Mouse (Mus musculus): Measurements from ENCODE around the gene Spg7.

The Spg7 gene

DNA sequence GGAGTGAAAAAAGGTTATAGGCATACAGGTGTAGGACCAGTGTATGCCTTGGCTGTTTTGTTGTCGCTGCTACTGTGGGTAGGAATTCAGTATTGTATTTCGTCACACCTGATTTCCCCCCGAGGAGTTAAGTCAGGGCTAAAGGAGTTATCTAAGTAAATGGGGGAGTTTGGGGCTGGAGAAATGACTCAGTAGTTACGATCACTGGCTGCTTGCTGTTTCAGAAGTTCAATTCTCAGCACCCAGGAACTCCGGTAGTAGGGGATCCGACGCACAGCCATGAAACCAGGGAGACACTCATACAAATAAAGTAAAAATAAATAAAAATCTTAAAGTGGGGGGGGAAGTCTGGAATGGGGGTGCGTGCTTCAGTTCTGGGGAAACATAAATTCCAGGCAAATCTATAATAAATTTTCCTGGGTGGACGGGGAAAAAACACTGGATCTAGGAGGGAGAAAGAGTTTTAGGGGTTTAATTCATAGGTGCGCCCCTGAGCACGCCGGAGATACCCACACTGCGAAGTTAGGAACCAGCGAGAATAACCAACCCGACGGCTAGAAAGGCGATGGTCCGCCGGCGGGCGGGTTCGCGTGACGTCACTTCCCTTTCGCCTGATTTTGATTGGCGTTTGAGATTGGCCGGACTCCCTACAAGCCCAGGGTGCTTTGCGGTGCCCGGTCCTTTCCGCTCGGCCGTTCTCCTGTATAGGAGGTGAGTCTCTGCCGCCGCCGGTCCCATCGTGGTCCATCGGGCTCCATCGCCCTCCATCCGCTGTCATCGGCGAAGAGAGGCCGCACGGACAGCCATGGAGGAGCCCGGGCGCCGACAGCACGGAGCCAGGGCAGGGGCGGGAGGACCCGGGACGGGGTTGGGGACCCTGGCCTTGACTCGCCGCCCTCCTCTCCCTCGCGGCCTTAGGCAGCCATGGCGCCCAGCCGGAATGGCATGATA, 39.3 kb downstream of the Spg7 start, which contains the start of gene Rpl13:
Gene Rpl13 (plus strand): TSS at position 616 of the 951 bp plus-strand sequence.
- DNase-seq = peak; percentile 97

DNA sequence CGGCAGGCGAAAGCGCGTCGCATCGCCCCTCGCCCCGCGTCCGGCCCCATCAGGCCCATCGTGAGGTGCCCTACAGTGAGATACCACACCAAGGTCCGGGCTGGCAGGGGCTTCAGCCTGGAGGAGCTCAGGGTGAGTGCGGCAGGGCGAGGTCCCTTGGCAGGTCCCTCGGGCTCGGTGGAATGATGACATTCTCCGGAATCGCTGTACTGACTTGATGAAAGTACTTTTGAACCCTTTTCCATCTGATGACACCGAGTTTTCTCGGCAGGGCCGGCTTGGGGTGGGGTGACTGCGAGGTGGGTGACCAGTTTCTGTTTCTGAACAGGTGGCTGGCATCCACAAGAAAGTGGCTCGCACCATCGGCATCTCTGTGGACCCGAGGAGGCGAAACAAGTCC, 40.1 kb downstream of the Spg7 start:
- DNase-seq = peak; percentile 25

DNA sequence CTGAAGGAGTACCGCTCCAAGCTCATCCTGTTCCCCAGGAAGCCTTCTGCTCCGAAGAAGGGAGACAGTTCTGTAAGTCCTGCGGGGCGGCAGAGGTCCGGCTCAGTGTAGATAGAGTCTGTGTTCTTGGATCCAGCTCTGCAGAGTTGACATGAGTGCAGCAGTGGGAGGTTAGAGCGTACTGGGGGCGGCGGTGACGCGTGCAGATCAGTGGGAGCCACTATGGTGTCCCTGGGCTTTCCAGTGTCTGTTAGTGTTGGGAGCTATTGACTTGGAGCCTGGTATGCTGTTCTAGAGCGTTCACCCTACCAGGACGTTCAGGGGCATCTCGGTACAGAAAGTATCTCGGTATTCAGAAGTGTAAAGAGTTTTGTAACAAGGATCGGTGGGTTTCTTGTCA, 40.5 kb downstream of the Spg7 start:
- no peak for DNase-seq

DNA sequence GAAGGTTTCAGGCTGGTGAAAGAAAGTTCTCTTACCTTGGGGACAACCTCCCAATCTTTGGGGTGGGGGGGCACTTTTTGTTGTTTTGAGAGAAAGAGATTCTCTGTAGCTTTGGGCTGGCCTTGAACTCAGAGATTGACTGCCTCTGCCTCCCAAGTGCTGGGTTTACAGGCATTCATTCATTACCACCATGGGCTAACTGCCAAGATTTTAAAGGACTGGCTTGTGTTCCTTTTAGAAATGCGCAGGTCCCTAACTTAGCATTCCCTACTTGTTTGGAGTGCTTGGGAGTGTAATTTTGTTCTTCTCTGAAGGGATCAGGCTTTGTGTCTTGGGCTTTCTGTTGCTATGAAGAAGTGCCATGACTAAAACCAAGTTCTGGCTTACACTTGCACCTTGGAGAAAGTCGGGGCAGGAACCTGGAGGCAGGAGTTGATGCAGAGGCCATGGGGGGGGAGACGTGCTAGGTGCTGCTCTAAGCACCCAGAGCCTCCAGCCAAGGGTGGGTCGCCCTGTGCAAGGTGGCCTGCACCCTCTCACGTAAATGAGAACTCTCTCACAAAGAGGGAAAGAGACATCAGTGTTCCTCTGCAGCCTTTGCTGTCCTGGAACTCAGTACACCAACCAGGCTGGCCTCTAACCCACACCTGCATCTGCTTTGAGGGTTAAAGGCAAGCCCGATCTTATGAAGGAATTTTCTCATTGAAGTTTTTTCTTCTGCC, 41.5 kb downstream of the Spg7 start:
- DNase-seq = no peak

DNA sequence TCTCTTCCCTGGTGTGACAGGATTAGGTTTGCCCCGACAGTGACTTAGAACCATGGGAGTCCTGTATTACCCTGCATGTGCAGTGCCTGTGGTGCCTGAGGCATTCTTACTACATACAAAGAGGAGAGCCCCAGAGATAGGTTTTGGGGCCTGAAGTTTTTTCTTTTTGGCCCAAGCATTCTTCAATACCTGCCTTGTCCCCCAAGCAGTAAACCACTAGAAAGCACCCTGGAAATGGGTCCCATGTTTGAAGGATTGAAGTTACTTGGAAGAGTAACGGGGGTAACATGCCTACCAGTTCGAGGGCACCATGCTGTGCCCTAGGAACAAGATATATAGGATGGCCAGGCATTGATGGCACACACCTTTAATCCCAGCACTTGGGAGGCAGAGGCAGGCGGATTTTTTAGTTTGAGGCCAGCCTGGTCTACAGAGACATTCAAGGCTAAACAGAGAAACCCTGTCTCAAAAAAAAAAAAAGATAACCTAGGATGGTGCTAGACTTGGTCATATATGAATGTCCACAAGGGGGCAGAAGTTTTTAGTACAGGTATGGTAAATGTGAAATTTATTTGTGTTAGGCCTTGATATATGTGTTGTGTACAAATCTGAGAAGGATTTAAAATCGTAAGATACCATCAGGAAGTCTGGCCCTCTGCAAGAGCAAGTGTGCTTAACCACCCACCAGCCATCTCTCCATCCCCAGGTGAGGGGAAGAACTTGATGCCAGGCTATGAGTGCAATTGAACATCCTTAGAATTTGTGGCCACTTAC, 43.0 kb downstream of the Spg7 start:
- no peak for DNase-seq

DNA sequence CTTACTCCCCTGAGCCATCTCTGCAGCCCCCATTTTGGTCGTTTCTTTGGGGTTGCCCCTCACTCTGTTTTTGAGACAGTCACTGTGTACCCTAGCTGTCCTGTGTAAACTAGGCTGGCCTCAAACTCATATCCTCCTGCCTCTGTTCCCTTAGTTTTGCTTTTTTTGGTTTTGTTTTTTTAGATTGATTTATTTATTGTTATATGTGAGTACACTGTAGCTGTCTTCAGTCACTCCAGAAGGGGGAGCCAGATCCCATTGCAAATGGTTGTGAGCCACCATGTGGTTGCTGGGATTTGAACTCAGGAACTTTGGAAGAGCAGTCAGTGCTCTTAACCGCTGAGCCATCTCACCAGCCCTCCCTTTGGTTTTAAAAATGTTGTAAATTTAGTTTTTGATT, 43.8 kb downstream of the Spg7 start:
- no peak for DNase-seq

DNA sequence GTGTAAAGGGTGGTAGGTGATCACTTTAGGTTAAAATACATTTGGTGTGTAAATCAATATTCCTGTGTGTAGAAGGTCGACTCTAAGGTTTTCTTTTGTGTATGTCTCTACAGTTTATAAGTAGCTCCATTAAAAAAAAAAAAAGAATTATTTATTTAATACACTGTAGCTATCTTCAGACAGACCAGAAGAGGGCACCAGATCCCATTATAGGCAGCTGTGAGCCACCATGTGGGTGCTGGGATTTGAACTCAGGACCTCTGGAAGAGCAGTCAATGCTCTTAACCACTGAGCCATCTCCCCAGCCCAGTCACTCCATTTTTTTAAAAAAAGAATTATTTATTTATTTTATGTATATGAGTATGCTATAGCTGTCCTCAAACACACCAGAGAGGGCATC, 45.3 kb downstream of the Spg7 start:
- no peak for DNase-seq

DNA sequence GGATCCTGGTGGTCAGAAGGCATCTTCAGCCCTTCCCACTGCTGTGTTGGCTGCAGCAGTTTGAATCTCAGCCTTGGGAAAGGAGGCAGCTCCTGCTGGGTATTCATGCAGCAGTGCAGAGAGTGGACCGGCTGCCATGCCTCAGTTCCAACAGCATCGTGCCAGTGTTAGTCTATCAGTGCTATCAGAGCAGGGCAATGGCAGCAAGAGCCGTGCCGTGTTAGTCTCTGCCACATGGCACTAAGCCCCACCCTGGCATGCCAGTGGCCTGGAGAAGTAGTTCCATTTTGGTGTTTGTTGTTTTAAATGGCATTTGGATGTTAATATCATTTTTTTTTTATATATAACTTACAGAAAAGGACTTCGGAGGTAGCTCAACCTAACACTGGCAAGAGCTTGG, 46.2 kb downstream of the Spg7 start:
- no peak for DNase-seq

DNA sequence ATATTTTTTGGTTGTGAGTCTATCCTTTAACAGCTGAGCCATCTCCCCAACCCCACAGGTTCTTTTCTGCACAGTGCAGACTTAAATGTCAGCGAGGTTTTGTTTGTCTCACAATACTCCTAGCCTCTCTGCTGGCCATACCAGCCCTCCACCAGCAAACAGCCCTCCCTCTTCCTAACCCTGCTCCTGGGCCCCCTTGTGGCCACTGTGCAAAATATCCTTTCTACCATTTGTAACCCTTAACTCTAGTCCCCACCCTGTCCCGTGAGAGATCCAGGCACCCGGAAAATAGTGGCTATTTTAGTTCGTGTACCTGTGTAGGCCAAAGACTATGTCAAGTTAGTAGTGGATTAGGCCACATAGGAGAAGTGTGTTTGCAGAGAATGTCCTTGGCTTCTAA, 47.9 kb downstream of the Spg7 start:
- no peak for DNase-seq

DNA sequence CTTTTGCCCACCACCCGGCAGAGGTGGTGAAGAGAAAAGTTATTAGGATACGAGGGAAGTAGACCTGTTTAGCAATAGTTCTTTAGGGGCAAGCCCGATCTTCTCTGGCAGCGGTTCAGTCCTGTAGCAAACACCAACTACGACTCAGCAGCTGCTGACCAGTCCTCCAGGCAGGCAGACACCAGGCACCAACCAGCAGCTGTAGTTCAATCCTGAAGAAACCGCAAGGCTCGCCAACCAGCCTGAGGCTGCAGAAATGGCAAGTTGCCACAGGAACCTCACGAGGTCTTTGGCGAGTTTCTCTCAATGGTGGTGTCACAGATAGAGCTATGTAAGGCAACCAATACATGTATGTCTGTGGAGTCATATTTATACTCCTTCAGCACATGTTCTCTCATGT, 50.1 kb downstream of the Spg7 start:
- DNase-seq = no peak

DNA sequence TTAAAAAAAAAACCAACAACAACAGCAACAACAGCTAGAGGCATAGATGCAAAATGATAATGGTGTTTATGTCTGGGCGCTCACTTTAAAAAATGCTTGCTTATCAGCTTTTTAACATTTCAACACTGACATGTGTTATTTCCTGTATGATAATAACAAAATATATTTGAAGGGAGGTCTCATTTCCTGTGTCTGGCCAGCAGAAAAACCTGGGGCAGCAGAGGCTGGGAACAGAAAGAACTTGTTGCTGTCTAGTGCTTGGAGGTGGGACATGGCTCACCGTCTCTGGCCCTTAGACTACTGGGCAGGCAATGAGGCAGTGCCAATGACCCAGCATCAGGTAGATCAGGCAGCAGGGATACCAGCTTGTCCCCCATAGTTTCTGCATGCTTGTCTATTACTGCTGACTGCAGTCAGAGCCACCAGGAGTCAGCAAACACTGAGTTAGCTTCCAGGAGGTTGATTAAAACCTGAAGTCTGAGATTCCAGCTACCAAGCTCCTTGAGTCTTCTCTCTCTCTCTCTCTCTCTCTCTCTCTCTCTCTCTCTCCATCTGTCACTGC, 51.2 kb downstream of the Spg7 start:
- no peak for DNase-seq

DNA sequence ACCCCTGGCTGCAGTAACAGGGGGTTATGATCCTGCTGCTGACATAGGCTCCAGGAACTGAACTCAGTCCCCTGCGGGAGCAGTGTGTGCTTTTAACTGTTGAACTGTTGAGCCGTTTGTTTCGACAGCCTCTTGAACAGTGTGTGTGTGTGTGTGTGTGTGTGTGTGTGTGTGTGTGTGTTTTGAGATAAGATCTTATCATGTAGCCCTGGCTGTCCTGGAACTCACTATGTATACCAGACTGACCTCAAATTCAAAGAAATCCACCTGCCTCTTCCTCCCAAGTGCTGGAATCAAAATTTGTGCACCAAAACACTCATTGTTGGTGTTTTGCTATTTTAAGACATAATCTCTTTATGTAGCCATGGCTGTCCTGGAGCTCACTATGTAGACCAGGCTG, 51.9 kb downstream of the Spg7 start:
- no peak for DNase-seq

DNA sequence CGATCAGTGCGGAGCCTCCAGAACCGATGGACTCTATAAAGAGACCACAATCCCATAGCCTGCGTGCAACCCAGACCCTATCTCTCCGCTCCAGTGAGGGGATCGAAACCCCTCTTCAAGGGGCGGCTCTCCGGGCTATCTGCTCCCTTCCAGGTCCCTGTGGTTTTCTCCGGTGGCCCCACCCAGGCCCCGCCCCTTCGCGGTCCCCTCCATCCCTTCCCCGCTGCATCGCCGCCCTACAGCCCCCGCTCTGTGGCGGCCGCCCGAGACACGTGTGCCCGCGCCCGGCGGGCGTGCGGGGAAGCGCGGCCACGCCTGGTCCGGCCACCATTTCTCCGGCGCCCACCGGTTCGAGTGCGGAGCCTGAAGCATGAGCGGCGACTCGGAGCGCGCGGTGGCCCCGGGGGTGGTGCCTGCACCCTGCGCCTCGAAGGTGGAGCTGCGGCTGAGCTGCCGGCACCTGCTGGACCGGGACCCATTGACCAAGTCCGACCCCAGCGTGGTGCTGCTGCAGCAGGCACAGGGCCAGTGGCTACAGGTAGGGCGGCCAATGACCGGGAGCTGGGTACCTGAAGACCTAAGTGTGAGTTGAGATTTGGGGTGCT, 54.5 kb downstream of the Spg7 start, which contains the start of gene Cpne7:
Gene Cpne7 (plus strand): TSS at position 248 of the 605 bp plus-strand sequence.
- no peak for DNase-seq

DNA sequence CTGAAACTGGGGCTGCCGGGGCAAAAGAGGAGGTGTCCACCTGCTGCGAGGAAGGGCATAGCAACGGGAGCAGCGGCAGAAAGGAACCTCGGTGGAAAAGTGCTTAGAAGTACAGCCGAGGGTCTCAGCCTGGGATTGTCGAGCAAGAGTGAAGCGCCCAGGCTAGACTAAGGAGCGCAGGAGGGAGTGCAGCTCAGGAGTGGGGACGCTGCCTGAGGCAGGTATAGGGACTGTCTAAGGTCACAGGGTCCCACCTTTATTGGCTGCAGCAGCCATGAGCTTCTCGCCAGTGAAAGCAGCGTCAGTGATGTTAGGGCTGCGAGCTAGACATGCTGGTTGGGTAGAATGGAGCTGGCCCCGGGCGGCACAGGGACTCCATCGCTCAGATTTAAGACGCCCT, 55.0 kb downstream of the Spg7 start:
- no peak for DNase-seq

DNA sequence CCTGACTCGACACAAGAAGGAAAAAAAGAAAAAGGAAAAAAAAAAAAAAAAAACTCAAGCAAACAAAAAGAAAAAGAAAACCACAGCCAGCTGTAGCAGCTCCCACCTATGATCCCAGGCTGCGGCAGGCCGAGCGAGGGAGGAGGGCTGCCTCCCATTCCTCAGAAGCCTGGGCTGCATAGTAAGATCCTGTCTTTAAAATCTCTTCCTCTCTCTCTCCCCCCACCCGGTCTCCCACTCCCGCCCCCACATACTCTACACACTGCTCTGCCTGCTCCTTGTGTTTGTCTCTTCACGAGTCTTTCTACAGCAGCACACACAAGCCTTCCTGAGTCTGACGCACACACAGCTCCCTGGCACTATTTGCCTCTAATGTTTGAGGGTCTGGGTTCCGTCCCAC, 59.3 kb downstream of the Spg7 start:
- DNase-seq = no peak

DNA sequence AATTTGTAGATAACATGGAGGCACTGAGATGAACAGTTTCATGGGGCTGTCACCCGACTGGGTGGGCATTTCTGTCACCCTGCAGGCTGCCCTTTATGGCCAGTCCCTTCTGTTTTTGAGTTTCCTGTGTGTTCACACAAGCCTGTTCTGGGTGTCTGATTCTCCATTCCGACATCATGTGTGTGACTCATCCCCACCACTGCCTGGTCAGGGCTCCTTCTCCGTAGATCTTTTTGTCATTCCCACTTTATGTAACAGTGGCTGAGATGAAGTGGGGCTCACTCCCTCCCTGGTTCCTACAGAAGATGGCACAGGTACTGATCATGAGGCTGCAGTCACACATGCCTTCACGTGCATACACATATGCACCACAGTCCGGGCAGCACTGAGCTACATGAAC, 59.9 kb downstream of the Spg7 start:
- no peak for DNase-seq

DNA sequence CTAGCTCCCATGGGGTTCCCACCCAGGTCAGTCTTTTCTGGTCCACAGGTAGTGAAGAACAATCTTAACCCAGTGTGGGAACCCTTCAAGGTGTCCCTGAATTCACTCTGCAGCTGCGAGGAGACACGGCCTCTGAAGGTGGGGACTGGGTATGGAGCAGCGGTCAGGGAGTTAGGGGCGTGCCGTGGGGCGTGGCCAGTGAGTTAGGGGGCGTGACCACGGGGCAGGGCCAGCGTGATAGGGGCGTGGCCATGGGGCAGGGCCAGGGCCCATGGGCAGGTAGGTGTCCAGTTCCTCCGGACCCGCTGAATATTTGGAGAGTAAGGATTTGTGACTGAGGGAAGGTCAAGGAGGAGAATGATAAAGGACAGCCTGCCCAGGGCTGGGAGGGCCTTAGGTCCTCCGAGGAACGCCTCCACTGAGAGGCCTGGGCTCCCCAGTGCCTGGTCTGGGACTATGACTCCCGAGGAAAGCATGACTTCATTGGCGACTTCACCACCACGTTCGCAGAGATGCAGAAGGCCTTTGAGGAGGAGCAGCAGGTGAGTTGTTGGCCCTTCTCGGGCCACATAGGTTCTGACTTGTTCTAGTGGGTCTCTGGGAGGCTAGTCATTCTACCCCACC, 63.6 kb downstream of the Spg7 start:
- no peak for DNase-seq

DNA sequence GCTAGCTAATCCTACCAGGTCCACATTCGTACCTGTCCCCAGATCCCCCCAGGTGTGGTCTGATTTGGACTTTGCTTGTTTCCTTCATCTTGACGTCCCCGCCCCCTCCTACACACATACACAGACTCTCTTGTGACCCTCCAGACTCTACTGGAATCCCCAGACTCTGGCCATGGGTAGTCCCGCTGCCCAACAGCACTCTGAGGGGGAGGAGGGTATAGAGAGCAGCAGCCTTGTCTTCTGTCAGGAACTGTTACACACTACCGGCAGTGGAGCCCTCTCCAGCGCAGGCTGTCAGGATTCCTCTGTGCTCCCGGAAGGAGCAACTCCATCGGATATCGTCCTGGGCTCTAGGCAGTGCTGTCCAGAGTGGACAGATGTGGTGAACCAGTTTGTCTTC, 68.3 kb downstream of the Spg7 start:
- no peak for DNase-seq

DNA sequence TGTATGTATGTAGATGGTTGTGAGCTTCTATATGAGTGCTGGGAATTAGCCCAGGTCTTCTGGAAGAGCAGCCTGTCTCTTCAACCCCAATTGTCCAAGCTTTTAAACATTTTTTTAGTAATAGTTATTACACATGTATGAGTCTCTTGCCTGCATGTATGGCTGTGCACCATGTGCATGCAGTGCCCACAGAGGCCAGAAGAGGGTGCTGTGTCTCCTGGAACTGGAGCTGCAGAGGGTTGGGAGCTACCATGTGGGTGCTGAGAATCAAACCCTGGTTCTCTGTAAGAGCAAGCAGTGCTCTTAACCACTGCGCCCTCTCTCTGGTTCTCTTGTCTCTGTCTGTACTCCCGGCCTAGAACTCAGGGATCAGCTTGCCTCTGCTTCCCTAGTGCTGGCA, 70.2 kb downstream of the Spg7 start:
- no peak for DNase-seq

DNA sequence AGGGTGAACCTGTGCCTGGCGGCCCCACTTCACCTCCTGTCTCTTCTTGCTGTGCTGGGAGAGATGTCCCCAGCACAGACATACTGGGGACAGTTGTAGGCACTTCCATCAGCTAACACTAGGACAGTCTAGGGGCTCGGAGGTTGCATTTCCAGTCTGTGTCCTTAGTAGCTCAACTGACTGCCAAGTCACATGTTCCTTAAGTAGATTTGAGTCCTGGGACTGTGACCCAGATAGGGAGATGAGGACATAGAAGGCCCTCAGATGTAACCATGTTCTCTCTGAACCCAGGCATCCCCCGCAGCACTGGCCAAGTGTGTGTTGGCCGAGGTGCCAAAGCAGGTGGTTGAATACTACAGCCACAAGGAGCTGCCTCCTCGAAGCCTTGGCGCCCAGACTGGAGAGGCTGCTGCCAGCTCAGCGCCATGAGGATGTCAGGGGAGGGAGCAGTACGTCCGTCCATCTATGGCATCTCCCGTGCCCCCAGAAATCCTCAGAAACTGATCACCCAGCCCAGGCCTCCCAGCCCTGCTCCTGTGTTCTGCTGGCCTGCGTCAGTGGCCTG, 71.5 kb downstream of the Spg7 start:
- no peak for DNase-seq

DNA sequence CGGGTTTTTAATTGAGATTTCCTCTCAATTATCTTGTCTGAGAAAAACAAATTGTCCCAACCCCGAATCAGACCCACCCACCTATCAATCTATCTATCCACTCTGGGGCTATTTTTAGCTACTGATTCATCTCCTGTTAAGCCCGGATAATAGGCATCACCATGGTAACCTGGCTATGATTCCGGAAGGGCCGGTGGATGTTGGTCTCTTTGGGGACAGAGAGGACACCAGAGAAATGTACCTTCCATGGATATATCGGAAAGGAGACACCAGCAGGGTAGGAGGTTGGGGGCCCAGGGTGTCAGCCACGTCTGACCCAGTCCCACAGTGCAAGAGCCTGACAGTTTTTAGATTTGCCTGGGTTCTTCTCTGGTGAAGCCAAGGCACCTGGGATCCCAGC, 72.7 kb downstream of the Spg7 start:
- no peak for DNase-seq

DNA sequence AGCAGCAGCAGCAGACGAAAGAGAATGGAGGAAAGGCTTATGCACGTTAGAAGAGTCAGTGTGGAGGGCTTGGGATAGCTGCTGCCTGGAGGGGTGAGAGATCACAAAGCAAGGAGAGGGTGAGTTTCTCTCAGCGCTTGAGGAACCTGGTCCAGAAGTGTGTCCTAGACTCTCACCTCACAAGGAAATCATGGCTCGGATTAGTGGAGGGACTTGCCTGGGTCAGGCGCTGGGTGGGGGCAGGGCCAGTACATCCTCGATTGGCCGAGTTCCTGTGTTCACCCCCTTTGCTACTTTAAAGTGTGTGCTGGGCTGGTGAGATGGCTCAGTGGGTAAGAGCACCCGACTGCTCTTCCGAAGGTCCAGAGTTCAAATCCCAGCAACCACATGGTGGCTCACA, 73.1 kb downstream of the Spg7 start:
- no peak for DNase-seq

Data from cerebellum, adult 9-11 months (tissue).